Comparison of ENCODE assay signal across 9 mouse cellular contexts in genomic region chr5:107921400-107922252, GRCm38 (mm10). TPM values are rescaled to one million over a fixed set of nuclear protein-coding genes. Genes with fewer than 3 reads are reported as not detected.
A peak's percentile ranks its signal among the peaks of the same experiment; 100 is the strongest.
DNase-seq lines count a peak whose midpoint lies in the region; ATAC-seq and TF ChIP-seq lines count a peak whose summit lies in the region.
"Had no signal": no experiment of that assay in that cellular context is flagged by ENCODE, and none has a peak within 500 bp of the region (broad histone marks: within the 10 kb centered on the region; RNA-seq: fewer than 3 reads in every experiment).

No protein-coding gene starts in this region.

- WGBS in limb, embryonic 13.5 days: 84% methylated on average over 2 of the region's 2 CpGs
- WGBS in neural tube, embryonic 12.5 days: 79% methylated on average over 2 of the region's 2 CpGs

- intact Hi-C loops in left cerebral cortex, adult 2 months (cut with DNase I): loop anchor here (1.0 to 5.0 kb wide), 3 partner anchors 66 to 111 kb away; partner anchors contain the start of gene Fam69a
- intact Hi-C loops in left cerebral cortex, postnatal 36 days (cut with DNase I): loop anchor here (5.0 kb wide), 2 partner anchors 66 to 81 kb away; partner anchors contain the start of gene Fam69a

- H3K27me3 ChIP-seq in MEL (ENCODE audit: control insufficient read depth in 1 of 2, insufficient read depth in 2 of 2, low read length in 2 of 2): no peaks in the 10 kb centered on the region
- no peaks in the 10 kb centered on the region for H3K27me3 ChIP-seq in limb, embryonic 13.5 days
- no peaks in the 10 kb centered on the region for H3K27me3 ChIP-seq in neural tube, embryonic 12.5 days (replicated peaks)
- H3K27me3 ChIP-seq: heart, embryonic 15.5 days had no signal

- H3K4me2 ChIP-seq in limb, embryonic 13.5 days (replicated peaks): no peak overlapping the region
- H3K4me2 ChIP-seq in neural tube, embryonic 12.5 days (replicated peaks): no peak overlapping the region
- H3K4me2 ChIP-seq: heart, embryonic 15.5 days had no signal

- DNase-seq in left cerebral cortex, adult 2 months (ENCODE audit: extremely low spot score in 1 of 2, low spot score in 2 of 2): peak in 1 of 2 experiments; percentile 27
- no peak for DNase-seq in left cerebral cortex, postnatal 36 days (ENCODE audit: low spot score in 2 of 2)
- DNase-seq in MEL (ENCODE audit: low read depth, low spot score): peak; percentile 87
- DNase-seq in cerebellum, adult 9-10 months: peak; percentile 94
- DNase-seq in urinary bladder, adult 2 months (ENCODE audit: low spot score): no peak

- no peak overlapping the region for H3K9ac ChIP-seq in MEL (ENCODE audit: control insufficient read depth, low read depth, low read length, poor library complexity, severe bottlenecking)
- H3K9ac ChIP-seq in limb, embryonic 13.5 days: no peak overlapping the region
- H3K9ac ChIP-seq in neural tube, embryonic 12.5 days: no peak overlapping the region
- H3K9ac ChIP-seq: heart, embryonic 15.5 days had no signal

- TF ChIP-seq RAD21 in MEL (IDR thresholded peaks at IDR 0.05; ENCODE audit: low read depth, low read length): no peak; the same call in none of the 2 replicates

- no peaks in the 10 kb centered on the region for H3K79me2 ChIP-seq in MEL (ENCODE audit: control insufficient read depth, insufficient read depth, low read length, poor library complexity)

- peak; percentile 92 for TF ChIP-seq CTCF in left cerebral cortex, adult 2 months (IDR thresholded peaks at IDR 0.05)
- TF ChIP-seq CTCF in MEL (IDR thresholded peaks at IDR 0.05 in 2 of 3, conservative IDR thresholded peaks at IDR 0.05 in 1 of 3; ENCODE audit: control insufficient read depth in 1 of 3, insufficient read depth in 1 of 3, low read depth in 2 of 3, low read length in 3 of 3, poor library complexity in 1 of 3, severe bottlenecking in 1 of 3): peak; percentile 5 to 100 (median 57); a peak in 4 of 6 replicates

- H3K27ac ChIP-seq in left cerebral cortex, adult 2 months: no peak overlapping the region
- H3K27ac ChIP-seq in MEL (ENCODE audit: control insufficient read depth, low read depth, low read length): no peak overlapping the region
- H3K27ac ChIP-seq in limb, embryonic 13.5 days: no peak overlapping the region
- no peak overlapping the region for H3K27ac ChIP-seq in neural tube, embryonic 12.5 days
- H3K27ac ChIP-seq: heart, embryonic 15.5 days had no signal

- H3K4me1 ChIP-seq in MEL (ENCODE audit: control insufficient read depth in 1 of 2, insufficient read depth in 2 of 2, low read length in 2 of 2): no peaks in the 10 kb centered on the region
- H3K4me1 ChIP-seq in limb, embryonic 13.5 days: peaks cover 4% of the 10 kb centered on the region; the same call in 1 of the 2 replicates
- no peaks in the 10 kb centered on the region for H3K4me1 ChIP-seq in neural tube, embryonic 12.5 days
- H3K4me1 ChIP-seq: heart, embryonic 15.5 days had no signal

- H3K4me3 ChIP-seq in left cerebral cortex, adult 2 months: no peak overlapping the region
- no peak overlapping the region for H3K4me3 ChIP-seq in MEL (ENCODE audit: control insufficient read depth in 1 of 2, insufficient read depth in 1 of 2, low read depth in 2 of 2, low read length in 2 of 2)
- no peak overlapping the region for H3K4me3 ChIP-seq in limb, embryonic 13.5 days
- H3K4me3 ChIP-seq in neural tube, embryonic 12.5 days: no peak overlapping the region
- H3K4me3 ChIP-seq: heart, embryonic 15.5 days had no signal

- no peaks in the 10 kb centered on the region for H3K36me3 ChIP-seq in MEL (ENCODE audit: control insufficient read depth in 1 of 2, insufficient read depth in 2 of 2, low read length in 2 of 2)
- no peaks in the 10 kb centered on the region for H3K36me3 ChIP-seq in limb, embryonic 13.5 days
- H3K36me3 ChIP-seq in neural tube, embryonic 12.5 days: no peaks in the 10 kb centered on the region
- H3K36me3 ChIP-seq: heart, embryonic 15.5 days had no signal

- H3K9me3 ChIP-seq in MEL (replicated peaks; ENCODE audit: insufficient read depth, low read length): no peaks in the 10 kb centered on the region
- no peaks in the 10 kb centered on the region for H3K9me3 ChIP-seq in limb, embryonic 13.5 days
- H3K9me3 ChIP-seq in neural tube, embryonic 12.5 days: no peaks in the 10 kb centered on the region
- H3K9me3 ChIP-seq: heart, embryonic 15.5 days had no signal

- TF ChIP-seq POLR2A in MEL (IDR thresholded peaks at IDR 0.05; ENCODE audit: control insufficient read depth in 1 of 2, insufficient read depth in 1 of 2, low read depth in 1 of 2, low read length in 2 of 2, poor library complexity in 1 of 2): no peak

- peak; percentile 78 to 79 for ATAC-seq in hematopoietic stem cell, adult 5-6 weeks (replicated peaks in 1 of 2; ENCODE audit: insufficient read depth in 1 of 2, low FRiP score in 2 of 2, low TSS enrichment in 1 of 2, low read depth in 1 of 2, poor library complexity in 2 of 2, severe bottlenecking in 2 of 2)
- ATAC-seq in limb, embryonic 13.5 days (ENCODE audit: low FRiP score, low read depth): peak; percentile 57; the same call in 1 of the 2 replicates
- peak; percentile 66 for ATAC-seq in neural tube, embryonic 12.5 days (ENCODE audit: low FRiP score, low read depth)

- TF ChIP-seq EP300 in MEL (IDR thresholded peaks at IDR 0.05; ENCODE audit: low read depth in 1 of 2, low read length in 2 of 2): no peak

TF ChIP-seq in MEL, 35 proteins besides CTCF, POLR2A, EP300 and RAD21:
- peak; percentile 83 for TF ChIP-seq SIN3A (IDR thresholded peaks at IDR 0.05; ENCODE audit: low read length)
- TF ChIP-seq BHLHE40 (IDR thresholded peaks at IDR 0.05; ENCODE audit: borderline replicate concordance, low read depth, low read length): no peak
- TF ChIP-seq USF2 (IDR thresholded peaks at IDR 0.05; ENCODE audit: borderline replicate concordance in 1 of 2, insufficient read depth in 1 of 2, low read depth in 1 of 2, low read length in 2 of 2): no peak
- TF ChIP-seq JUND (IDR thresholded peaks at IDR 0.05; ENCODE audit: low read depth, low read length): peak; percentile 83; the same call in 1 of the 2 replicates
- 0 out of 2 replicates have a peak, but pooled peaks have one; percentile 51 for TF ChIP-seq HCFC1 (IDR thresholded peaks at IDR 0.05; ENCODE audit: low read depth, low read length)
- peak; percentile 100 for TF ChIP-seq ZC3H11A (IDR thresholded peaks at IDR 0.05; ENCODE audit: low read depth, low read length)
- no peak for TF ChIP-seq ELF1 (IDR thresholded peaks at IDR 0.05; ENCODE audit: low read depth, low read length)
- no peak for TF ChIP-seq MAZ (IDR thresholded peaks at IDR 0.05; ENCODE audit: low read depth, low read length)
- peak; percentile 79 for TF ChIP-seq MYC (IDR thresholded peaks at IDR 0.05; ENCODE audit: low read depth, low read length)
- peak; percentile 78; the same call in 1 of the 2 replicates for TF ChIP-seq ZNF384 (IDR thresholded peaks at IDR 0.05; ENCODE audit: low read depth, low read length)
- peak; percentile 100 for TF ChIP-seq SMC3 (IDR thresholded peaks at IDR 0.05; ENCODE audit: low read depth, low read length)

RNA-seq across cellular contexts. Expression of gene Rpl5, which starts 21.3 kb away (rescaled TPM):
- 10 to 100 TPM; 53.8 to 61.6 TPM for total RNA-seq in left cerebral cortex, adult 2 months (2021)
- total RNA-seq in left cerebral cortex, postnatal 36 days (2021): 10 to 100 TPM; 51.5 to 67.5 TPM
- total RNA-seq in MEL (2012; rRNA removed): 533 and 601 TPM in 2 replicates
- 10 to 100 TPM in 1 of 2 experiments, not detected in 1; 43.2 TPM for polyA plus RNA-seq in MEL (2012; ENCODE audit: insufficient read depth in 1 of 2, insufficient read length in 2 of 2, low read depth in 1 of 2, low replicate concordance in 2 of 2, missing spikeins in 1 of 2)
- 277 and 564 TPM in 2 replicates for total RNA-seq in hematopoietic stem cell, adult 5-6 weeks (2017)
- 75.5 and 79.7 TPM in 2 replicates for polyA plus RNA-seq in limb, embryonic 13.5 days (2015; fragmentation: Nextera tagmentation; extraction: Ambion mirVana)
- polyA plus RNA-seq in neural tube, embryonic 12.5 days (2016; fragmentation: Nextera tagmentation; extraction: Ambion mirVana): 57.3 and 58.6 TPM in 2 replicates
- 155 and 183 TPM in 2 replicates for polyA plus RNA-seq in urinary bladder, adult 2 months (2012; rRNA removed)

RNA-seq across cellular contexts. Expression of gene Evi5, which starts 46.7 kb away (rescaled TPM):
- total RNA-seq in left cerebral cortex, adult 2 months (2021): 10 to 100 TPM; 85.7 to 88.7 TPM
- 10 to 100 TPM; 73.4 to 88.4 TPM for total RNA-seq in left cerebral cortex, postnatal 36 days (2021)
- 4.6 and 5.4 TPM in 2 replicates for total RNA-seq in MEL (2012; rRNA removed)
- polyA plus RNA-seq in MEL (2012; ENCODE audit: insufficient read depth in 1 of 2, insufficient read length in 2 of 2, low read depth in 1 of 2, low replicate concordance in 2 of 2, missing spikeins in 1 of 2): 1 to 10 TPM in 1 of 2 experiments, not detected in 1; 8.4 TPM
- 19.9 and 25.3 TPM in 2 replicates for total RNA-seq in hematopoietic stem cell, adult 5-6 weeks (2017)
- polyA plus RNA-seq in limb, embryonic 13.5 days (2015; fragmentation: Nextera tagmentation; extraction: Ambion mirVana): 86.8 and 88.5 TPM in 2 replicates
- 55.1 and 59.4 TPM in 2 replicates for polyA plus RNA-seq in neural tube, embryonic 12.5 days (2016; fragmentation: Nextera tagmentation; extraction: Ambion mirVana)
- polyA plus RNA-seq in urinary bladder, adult 2 months (2012; rRNA removed): 22.4 and 25.8 TPM in 2 replicates

Comparison
In these comparisons a context has a peak if more than half of its experiments do, and no peak if none do; other contexts are left out.
1. DNase-seq: peak in MEL (single experiment) and cerebellum, adult 9-10 months (single experiment); none in left cerebral cortex, postnatal 36 days (0 of 2) and urinary bladder, adult 2 months (single experiment).
2. Peak in every context shown above with its lines, with median percentiles within 50 percentile points of each other: ATAC-seq.